Mouse (Mus musculus): ENCODE data around the gene Arhgef15. TPM values are rescaled to one million over a fixed set of nuclear protein-coding genes. Genes with fewer than 3 reads are reported as not detected.

Arhgef15 gene
- total and polyA plus RNA-seq, 2 experiments from 2014 or later: 21.2 to 25.7 TPM

DNA sequence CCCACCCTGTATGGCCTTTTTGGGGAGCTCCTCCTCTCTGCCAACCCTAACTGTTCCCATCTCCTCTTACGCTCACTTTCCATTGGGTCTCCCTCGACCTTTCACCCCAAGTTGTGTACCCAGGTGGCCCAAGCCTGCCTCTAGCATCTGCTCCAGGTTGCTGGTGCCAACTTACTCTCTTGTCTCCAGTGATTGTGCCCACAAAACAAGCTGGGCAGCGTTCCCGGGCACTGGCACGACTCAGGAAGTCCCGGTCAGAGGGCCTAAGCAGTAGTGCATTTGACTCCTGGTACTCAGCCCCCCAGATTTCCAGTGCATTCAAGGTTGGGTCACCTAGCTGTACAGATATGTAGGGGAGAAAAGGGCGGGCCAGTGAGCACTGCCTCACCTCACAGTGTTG is 35.8 kb upstream of the Arhgef15 start:
- Histone ChIP-seq H3K36me3 (ENCODE audit: insufficient read depth, low read length) (peaks cover 58% of the 10 kb centered on the region), H3K4me1 (ENCODE audit: insufficient read depth, low read length) (no peaks in the 10 kb centered on the region), H3K4me2 (ENCODE audit: low read depth, low read length) (no peak overlapping the region), H3K9me3 (ENCODE audit: low read length) (no peaks in the 10 kb centered on the region), H3K27ac (no peak overlapping the region), H3K4me3 (ENCODE audit: low read length) (no peak overlapping the region), H3K9ac (replicated peaks; ENCODE audit: low read length) (no peak overlapping the region), H3K27me3 (ENCODE audit: insufficient read depth, low read length) (no peaks in the 10 kb centered on the region)
- ATAC-seq (peak; percentile 15; the same call in 1 of the 2 replicates), DNase-seq (ENCODE audit: low spot score) (peak; percentile 16)
- WGBS: 81% methylated on average over 7 of the region's 7 CpGs
- no peak for TF ChIP-seq CTCF (IDR thresholded peaks at IDR 0.05; ENCODE audit: low read depth)

DNA sequence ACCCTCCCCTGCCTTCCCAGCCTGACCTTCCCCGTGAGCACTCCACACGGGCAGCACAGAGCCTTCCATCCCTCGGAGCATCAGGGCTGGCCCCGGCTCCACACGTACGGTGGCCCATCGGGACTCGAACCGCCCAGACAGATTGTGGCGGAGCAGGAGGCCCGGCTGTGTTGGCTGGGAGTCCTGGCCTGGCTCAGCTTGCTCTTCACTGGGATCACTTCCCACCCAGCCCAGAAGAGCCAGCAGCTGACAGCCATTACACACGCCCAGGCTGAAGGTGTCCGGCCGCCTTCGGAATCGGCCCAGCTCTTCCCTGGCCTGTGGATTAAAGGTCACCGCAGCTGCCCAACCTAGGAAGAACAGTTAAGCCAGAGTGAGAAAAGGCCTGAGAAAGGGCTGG is 31.1 kb upstream of the Arhgef15 start:
- ATAC-seq (no peak), DNase-seq (ENCODE audit: low spot score) (no peak)
- 88% methylated on average over 17 of the region's 17 CpGs for WGBS
- Histone ChIP-seq H3K4me1 (ENCODE audit: insufficient read depth, low read length) (no peaks in the 10 kb centered on the region), H3K36me3 (ENCODE audit: insufficient read depth, low read length) (peaks cover 39% of the 10 kb centered on the region), H3K9me3 (ENCODE audit: low read length) (no peaks in the 10 kb centered on the region), H3K4me2 (ENCODE audit: low read depth, low read length) (no peak overlapping the region), H3K9ac (replicated peaks; ENCODE audit: low read length) (no peak overlapping the region), H3K27me3 (ENCODE audit: insufficient read depth, low read length) (no peaks in the 10 kb centered on the region), H3K27ac (0 out of 2 replicates have a peak overlapping the region, but pooled peaks have one; percentile 48), H3K4me3 (ENCODE audit: low read length) (no peak overlapping the region)
- no peak for TF ChIP-seq CTCF (IDR thresholded peaks at IDR 0.05; ENCODE audit: low read depth)

DNA sequence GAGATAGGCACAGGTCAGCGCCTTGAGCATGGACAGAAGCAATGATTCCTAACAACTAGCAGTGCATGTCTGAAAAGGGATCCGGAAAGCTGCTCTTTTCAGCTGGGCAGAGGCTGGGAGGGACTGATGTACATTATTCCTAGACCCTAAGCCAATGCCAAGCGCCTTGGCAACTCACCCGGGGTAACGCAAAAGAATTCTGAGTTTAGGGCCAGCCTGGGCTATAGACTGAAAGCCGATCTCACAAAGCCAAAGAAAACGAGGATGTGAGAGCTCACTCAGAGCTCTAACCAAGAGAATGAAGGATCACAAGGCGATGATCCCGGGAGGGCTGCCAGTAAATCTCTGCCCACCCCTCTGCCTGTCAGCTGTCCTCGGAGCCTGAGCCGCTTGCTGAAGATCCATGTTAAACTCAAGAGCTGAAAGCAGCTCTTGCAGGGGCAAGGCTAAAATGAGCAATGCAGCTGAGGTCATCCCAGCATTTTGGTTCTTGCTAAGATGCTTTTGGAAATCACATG is 30.1 kb upstream of the Arhgef15 start:
- peak; percentile 65 for DNase-seq (ENCODE audit: low spot score)
- Histone ChIP-seq H3K4me1 (ENCODE audit: insufficient read depth, low read length) (no peaks in the 10 kb centered on the region), H3K9ac (replicated peaks; ENCODE audit: low read length) (no peak overlapping the region), H3K36me3 (ENCODE audit: insufficient read depth, low read length) (peaks cover 37% of the 10 kb centered on the region), H3K4me3 (ENCODE audit: low read length) (no peak overlapping the region), H3K4me2 (ENCODE audit: low read depth, low read length) (no peak overlapping the region), H3K27ac (peak overlapping the region; percentile 48; the same call in 1 of the 2 replicates), H3K27me3 (ENCODE audit: insufficient read depth, low read length) (no peaks in the 10 kb centered on the region), H3K9me3 (ENCODE audit: low read length) (no peaks in the 10 kb centered on the region)
- TF ChIP-seq CTCF (IDR thresholded peaks at IDR 0.05; ENCODE audit: low read depth): no peak
- ATAC-seq: peak; percentile 78
- WGBS: 69% methylated on average over 11 of the region's 11 CpGs

DNA sequence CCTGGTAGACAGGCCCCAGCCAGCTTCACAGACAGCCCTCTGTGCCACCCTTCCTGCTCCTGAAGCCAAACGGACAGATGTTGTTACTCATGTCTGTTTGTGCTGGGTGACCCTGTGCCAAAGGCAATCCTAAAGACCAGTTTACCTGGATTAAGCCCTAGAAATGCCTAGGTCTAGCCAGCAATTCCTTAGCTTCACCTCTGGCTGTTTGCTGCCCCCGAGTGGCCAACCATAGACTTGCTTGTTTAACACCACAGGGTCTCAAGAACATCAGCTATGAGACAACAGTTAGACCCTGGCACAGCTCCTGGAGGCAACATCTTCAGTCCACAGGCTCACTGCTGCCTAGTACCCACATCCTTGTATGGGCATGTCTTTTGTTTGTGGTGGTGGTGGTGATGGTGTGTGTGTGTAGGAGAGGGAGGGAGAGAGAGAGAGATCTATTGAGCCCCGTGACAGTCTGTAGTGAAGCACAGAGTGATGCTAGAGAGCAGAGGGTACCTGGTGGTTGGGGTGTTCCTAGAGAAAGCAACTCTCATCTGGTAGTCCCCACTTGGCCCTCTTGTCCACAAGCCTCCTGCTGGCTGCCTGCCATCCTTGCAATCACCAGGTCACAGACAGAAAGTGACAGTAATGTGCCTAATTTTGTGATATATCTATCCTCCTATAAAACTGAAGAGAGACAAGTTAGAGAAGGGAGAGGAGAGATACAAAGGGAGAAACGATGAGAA is 25.5 kb upstream of the Arhgef15 start:
- no peaks in the 10 kb centered on the region for H3K9me3 ChIP-seq (ENCODE audit: low read length)
- no peak overlapping the region for H3K4me3 ChIP-seq (ENCODE audit: low read length)
- H3K27ac ChIP-seq: no peak overlapping the region
- H3K4me2 ChIP-seq (ENCODE audit: low read depth, low read length): no peak overlapping the region
- H3K27me3 ChIP-seq (ENCODE audit: insufficient read depth, low read length): no peaks in the 10 kb centered on the region
- WGBS: 33% methylated on average over 4 of the region's 4 CpGs
- peak; percentile 76 for ATAC-seq
- peaks cover 6% of the 10 kb centered on the region; the same call in 1 of the 2 replicates for H3K36me3 ChIP-seq (ENCODE audit: insufficient read depth, low read length)
- H3K4me1 ChIP-seq (ENCODE audit: insufficient read depth, low read length): no peaks in the 10 kb centered on the region
- DNase-seq (ENCODE audit: low spot score): peak; percentile 86
- TF ChIP-seq CTCF (IDR thresholded peaks at IDR 0.05; ENCODE audit: low read depth): peak; percentile 92
- H3K9ac ChIP-seq (replicated peaks; ENCODE audit: low read length): no peak overlapping the region

DNA sequence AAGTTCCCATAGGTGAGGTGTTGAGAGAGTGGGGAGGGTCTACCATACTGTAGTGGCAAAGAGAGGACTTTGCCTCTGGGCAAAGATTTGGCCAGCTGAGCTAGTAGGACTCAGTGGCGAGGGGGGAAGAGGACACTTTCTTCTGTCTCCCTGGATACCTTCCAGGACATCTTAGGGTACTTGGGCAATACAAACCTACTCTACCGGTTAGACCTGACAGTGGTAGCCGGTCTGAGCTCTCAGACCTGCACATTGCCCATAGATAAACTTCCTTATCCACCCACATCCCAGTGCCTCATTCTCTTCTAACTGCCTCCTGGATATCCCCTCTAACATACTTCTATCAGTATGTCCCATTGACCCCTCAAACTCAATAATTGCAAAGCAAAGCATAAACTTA is 23.6 kb upstream of the Arhgef15 start:
- H3K27me3 ChIP-seq (ENCODE audit: insufficient read depth, low read length): no peaks in the 10 kb centered on the region
- no peaks in the 10 kb centered on the region for H3K9me3 ChIP-seq (ENCODE audit: low read length)
- H3K27ac ChIP-seq: no peak overlapping the region
- H3K9ac ChIP-seq (replicated peaks; ENCODE audit: low read length): no peak overlapping the region
- no peak for DNase-seq (ENCODE audit: low spot score)
- TF ChIP-seq CTCF (IDR thresholded peaks at IDR 0.05; ENCODE audit: low read depth): no peak
- no peak overlapping the region for H3K4me3 ChIP-seq (ENCODE audit: low read length)
- no peak overlapping the region for H3K4me2 ChIP-seq (ENCODE audit: low read depth, low read length)
- H3K4me1 ChIP-seq (ENCODE audit: insufficient read depth, low read length): no peaks in the 10 kb centered on the region
- ATAC-seq: no peak
- WGBS: 68% methylated on average over 3 of the region's 3 CpGs
- H3K36me3 ChIP-seq (ENCODE audit: insufficient read depth, low read length): no peaks in the 10 kb centered on the region

DNA sequence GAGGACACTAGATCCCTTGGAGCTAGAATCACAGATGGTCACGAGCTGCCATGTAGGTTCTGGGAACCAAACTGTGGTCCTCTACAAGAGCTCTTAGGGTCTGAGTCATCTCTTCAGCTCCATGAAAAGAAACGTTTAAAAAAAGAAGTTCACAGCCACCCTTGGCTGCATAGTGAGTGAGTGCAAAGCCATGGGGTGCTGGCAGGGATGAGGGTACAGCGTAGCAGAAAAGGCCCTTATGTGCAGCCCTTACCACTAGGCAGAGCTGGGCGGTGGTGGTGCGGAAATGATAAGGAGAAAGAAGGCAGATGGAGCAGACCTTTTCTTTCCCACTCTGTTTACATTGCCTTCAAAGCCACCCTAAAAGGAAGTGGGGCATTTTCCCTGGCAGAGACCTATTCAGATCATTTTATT is 22.0 kb upstream of the Arhgef15 start:
- no peak overlapping the region for H3K9ac ChIP-seq (replicated peaks; ENCODE audit: low read length)

DNA sequence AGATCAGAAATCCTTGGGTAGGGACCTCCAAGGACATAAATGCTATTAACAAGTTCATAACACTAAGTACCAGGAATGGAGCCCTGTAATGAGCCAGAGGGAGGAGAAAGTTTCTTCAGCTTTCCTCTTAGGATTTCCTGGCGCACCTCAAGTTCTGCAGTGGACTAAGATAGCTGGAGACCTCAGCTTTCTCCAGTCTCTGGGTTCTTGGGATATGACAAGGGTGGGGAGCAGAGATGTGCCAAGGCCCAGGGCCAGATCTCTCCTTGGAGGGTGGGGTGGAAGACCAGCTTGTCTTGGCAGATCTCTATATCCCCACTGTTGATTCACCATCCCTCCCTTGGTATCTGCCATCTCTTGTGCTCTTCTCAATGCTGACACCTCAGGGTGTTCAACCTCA is 18.3 kb upstream of the Arhgef15 start:
- Histone ChIP-seq H3K36me3 (ENCODE audit: insufficient read depth, low read length) (no peaks in the 10 kb centered on the region), H3K9ac (replicated peaks; ENCODE audit: low read length) (no peak overlapping the region), H3K4me1 (ENCODE audit: insufficient read depth, low read length) (no peaks in the 10 kb centered on the region), H3K4me3 (ENCODE audit: low read length) (no peak overlapping the region), H3K27ac (no peak overlapping the region), H3K9me3 (ENCODE audit: low read length) (no peaks in the 10 kb centered on the region), H3K27me3 (ENCODE audit: insufficient read depth, low read length) (no peaks in the 10 kb centered on the region), H3K4me2 (ENCODE audit: low read depth, low read length) (no peak overlapping the region)
- TF ChIP-seq CTCF (IDR thresholded peaks at IDR 0.05; ENCODE audit: low read depth): no peak
- WGBS: 85% methylated on average over 1 of the region's 1 CpGs
- ATAC-seq (no peak), DNase-seq (ENCODE audit: low spot score) (no peak)

More for the DNA sequence above, 22.0 kb upstream of the Arhgef15 start:
- H3K4me1 ChIP-seq (ENCODE audit: insufficient read depth, low read length): no peaks in the 10 kb centered on the region
- no peak overlapping the region for H3K4me2 ChIP-seq (ENCODE audit: low read depth, low read length)
- no peaks in the 10 kb centered on the region for H3K27me3 ChIP-seq (ENCODE audit: insufficient read depth, low read length)
- no peak overlapping the region for H3K27ac ChIP-seq
- no peaks in the 10 kb centered on the region for H3K9me3 ChIP-seq (ENCODE audit: low read length)
- TF ChIP-seq CTCF (IDR thresholded peaks at IDR 0.05; ENCODE audit: low read depth): no peak
- ATAC-seq: no peak
- WGBS: 63% methylated on average over 5 of the region's 5 CpGs
- DNase-seq (ENCODE audit: low spot score): no peak
- H3K4me3 ChIP-seq (ENCODE audit: low read length): no peak overlapping the region
- H3K36me3 ChIP-seq (ENCODE audit: insufficient read depth, low read length): no peaks in the 10 kb centered on the region

Data from hindbrain, postnatal 0 days (tissue).